Mouse (Mus musculus) megakaryocyte progenitor cell, adult 5-6 weeks (primary cell): ENCODE measurements at regions not wholly inside any gene's neighbourhood (a gene's known extent, or its start where the extent isn't known, plus 50 kb on each side); places are given as distances from the start of the nearest gene placed in this dataset.

Source experiments
- ATAC-seq: replicated peaks from 2 replicates; pipeline ENCODE4 v1.8.0; 2016; ENCODE audit warnings: mild to moderate bottlenecking, moderate TSS enrichment, inconsistent platforms; ENCODE audit not compliant: poor library complexity

DNA sequence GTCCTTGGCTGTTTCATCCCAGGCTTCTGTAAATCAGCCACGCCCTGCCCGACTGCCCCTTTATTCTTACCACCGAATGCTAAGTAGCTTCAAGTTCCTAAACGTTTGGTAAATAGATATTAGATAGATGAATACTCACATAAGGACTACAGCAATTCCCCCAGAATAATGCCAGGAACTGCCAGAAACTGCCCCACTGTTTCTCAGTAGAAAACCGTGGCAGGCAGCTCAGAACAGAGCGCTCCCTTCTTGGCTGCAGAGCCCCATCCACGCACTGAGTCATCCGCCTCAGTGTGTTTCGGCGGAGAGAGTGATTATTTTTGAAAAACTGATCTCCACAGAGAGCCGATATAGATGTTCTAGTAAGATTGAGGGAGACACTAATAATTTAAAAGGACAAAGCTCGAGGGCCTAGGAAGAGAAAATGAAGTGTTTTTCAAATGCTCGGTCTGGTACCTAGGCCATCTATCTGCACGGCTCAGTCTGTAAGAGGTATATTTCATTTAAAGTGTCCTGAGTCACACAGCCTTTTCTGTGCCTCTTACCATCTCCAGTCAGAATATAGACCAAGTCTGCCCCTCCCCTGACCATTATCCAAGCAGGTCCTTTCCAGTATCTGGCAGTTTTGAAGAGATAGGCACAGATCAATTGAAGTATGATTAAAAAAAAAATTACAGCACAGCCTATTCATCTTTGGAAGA is 94.4 kb upstream of the Gm47985 start:
- no peak for ATAC-seq

DNA sequence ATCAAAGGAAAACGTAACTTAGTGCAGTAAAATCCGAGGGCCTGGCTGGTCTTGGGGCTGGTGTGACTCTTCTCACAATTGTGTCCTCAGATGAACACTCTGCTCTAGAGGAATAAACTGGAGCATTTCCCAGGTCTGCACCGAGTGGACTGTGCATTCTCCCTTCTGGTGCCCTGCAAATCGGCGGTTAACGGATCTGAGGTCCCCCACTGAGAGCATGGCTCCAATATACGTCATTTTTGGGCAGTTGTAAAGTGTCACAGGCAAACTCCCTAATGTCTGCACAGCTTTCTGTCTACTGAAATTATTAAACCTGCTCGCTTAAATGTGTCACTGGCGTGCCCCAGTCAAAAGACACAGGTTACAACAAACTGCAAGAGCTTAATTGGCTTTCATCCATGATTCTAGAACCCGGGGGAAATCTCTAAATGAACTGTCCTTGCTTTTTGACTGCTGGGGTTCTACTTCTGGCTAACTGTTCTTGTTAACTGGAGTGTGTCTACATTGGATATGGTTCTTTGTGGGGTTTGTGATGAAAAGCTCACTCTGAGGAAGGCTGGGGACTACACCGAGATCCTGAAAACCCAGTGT is 93.7 kb upstream of the Gm47985 start:
- no peak for ATAC-seq

DNA sequence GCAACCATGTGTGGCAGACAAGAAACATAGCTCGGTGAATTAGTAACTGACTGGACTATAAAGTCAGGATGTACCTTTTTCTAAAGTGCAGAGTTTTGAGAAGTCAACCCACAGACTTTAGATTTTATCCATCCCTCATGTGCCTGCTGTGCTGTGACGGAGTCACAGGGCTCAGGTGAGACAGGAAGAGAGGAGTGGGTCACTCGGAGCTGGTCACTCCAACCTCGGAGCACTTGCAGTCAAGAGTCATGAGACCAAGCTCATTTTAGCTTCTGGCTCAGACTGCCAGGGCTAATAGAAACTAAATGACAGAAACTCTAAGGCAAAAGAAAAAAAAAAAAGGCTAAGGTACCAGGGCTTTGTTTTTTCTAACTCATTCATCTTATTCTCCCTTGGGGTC is 90.3 kb upstream of the Gm47985 start:
- ATAC-seq: no peak

DNA sequence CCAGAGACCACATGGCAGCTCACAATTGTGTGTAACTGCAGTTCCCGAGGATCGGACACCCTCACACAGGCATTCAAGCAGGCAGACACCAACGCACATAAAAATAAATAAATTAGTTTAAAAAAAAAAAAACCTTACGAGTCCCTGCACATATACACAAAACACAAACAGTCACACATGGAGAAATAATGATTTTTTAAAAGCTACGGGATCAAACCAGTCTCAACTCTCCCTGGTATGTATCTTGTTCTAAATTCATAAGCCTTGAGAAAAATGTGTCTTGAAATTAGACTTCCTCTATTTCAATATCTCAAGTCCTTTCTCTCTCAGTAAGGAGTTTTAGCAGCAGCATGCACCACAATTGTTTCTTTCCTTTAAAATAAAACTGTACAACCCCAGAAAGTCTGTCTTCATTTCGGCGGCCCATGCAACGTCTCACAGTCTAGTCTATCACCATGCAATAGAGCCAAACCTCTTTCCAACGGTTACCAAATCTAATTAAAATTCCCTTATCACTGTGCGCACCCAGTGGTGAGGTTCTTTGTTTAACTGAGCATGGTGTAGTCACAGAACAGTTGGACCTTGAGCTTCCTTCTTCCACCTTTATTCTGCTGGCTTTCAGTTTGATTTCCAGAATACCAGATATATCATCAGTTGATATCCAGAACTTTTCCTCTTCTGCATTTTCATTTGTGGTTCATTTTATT is 86.8 kb upstream of the Gm47985 start:
- peak; percentile 81 for ATAC-seq

DNA sequence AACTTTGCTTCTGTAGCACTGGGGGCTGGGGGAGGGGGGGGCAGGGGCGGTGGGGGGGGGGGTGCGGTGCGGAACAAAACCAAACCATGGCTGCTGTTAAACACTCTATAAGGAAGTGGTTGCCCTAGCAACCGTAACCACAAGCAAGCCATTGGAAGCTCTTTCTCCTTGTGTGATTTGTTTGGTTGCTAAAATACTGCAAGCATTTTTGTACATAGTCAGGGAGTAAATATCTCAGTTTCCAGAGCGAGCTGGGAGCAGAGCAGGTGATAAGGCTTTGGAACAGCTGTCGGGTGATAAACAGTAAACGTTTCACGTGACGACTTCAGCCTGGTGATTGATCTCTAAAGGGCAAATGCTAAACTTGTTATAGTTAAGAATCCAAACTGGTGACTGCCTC is 86.3 kb upstream of the Gm47985 start:
- peak; percentile 84 for ATAC-seq

DNA sequence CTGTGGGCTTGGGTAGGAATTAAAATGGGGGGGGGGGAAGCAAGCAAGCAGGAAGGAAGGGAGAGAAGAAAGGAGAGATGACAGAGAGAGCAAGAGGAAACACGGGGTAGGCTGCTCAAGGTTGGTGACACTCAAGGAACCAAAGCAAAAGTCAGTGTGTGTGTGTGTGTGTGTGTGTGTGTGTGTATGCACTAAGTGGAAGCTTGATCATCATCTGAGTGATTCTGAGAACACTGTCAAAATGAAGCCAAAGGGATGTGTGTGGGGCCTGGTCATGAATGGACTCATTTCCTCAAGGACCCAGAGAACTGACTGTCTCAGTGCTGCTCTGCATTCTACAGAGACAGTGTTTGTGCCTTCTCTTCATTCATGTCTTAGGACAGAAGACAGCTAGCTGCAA is 84.8 kb upstream of the Gm47985 start:
- ATAC-seq: no peak

DNA sequence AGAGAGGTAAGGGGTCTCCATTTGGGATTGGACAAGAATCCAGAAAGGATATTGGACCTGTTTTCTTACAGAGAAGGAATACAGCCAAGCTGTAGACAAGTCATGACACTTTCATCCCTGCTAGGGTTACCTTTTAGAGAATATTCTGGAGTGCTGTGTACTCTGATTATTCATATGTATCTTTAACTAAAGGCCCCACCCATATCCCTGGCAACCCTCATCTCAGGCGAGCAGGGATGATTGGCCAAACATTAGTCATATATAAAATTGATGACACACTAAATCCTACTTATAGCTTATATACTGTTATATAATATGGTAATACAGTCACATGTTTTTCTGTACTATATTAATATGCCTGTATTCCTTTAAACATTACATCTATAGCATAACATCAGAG is 83.6 kb upstream of the Gm47985 start:
- no peak for ATAC-seq

DNA sequence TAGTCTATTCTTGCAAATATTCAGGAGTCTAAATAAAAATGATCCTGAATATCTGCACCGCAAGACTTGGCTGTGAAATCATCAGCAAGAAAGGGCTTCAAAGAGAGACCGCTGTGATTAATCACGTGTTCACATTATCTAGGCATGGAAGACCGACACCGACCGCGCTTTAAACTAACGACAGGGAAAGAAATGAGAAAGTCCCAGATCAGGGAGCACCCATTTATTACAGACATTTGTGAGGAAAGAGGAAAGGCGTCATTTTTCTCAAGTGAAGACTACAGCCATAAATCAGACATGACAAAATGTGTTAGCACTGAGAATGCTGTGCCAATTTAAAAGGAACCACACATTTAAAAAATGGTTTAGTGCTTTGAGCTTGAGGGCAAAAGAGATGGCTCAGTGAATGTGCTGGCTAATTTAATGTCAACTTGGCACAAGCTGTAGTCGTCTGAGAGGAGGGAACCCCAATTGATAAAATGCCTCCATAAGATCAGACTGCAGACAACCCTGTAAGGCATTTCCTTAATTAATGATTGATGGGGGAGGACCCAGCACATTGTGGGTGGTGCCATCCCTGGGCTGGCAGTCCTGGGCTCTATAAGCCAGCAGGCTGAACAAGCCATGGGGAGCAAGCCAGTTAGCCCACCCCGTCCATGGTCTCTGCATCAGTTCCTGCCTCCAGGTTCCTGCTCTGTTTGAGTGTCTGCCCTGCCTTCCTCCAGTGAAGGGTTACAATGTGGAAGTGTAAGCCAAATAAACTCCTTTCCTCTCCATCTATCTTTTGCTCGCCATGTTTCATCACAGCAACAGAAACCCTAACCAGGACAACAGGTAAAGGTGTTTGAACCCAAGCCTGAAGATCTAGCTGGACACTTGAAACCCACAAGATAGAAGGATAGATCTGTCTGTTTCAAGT is 81.5 kb upstream of the Gm47985 start:
- no peak for ATAC-seq

DNA sequence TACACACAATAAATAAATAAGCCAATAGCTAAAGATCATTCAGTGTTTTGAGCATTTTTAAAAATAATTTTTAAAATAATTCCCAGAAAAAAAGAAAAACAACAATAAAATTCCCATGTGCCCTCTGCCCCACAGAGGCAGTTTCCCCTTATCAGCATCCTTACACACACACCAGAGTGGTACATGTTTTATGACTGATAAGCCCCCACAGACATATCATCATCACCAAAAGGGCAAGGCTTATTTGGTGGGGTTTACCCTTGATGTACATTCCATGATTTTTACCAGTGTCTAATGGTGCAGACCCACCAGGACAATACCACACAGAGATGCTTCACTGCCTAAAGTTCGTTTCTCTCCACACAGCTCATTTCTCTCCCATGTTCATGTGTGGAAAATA is 80.8 kb upstream of the Gm47985 start:
- ATAC-seq: peak; percentile 60

DNA sequence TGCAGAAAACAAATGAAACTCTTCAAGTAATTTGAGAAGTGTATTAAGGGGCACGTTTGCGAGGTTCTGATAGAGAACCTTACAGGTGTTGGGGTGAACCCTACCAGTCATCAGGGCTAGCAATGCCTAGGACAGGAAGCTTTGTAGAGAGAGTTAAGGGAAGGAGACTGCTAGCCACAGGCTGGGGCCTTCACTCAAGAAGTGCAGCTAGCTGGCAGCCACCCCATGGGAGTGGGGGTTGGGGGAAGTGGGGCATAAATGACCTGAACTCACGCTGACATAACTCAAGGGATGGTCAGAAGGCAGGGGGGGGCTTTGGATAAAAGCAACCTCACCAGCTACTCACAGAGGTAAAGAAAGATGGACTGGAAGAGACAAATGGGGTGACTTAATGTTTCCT is 80.3 kb upstream of the Gm47985 start:
- no peak for ATAC-seq

DNA sequence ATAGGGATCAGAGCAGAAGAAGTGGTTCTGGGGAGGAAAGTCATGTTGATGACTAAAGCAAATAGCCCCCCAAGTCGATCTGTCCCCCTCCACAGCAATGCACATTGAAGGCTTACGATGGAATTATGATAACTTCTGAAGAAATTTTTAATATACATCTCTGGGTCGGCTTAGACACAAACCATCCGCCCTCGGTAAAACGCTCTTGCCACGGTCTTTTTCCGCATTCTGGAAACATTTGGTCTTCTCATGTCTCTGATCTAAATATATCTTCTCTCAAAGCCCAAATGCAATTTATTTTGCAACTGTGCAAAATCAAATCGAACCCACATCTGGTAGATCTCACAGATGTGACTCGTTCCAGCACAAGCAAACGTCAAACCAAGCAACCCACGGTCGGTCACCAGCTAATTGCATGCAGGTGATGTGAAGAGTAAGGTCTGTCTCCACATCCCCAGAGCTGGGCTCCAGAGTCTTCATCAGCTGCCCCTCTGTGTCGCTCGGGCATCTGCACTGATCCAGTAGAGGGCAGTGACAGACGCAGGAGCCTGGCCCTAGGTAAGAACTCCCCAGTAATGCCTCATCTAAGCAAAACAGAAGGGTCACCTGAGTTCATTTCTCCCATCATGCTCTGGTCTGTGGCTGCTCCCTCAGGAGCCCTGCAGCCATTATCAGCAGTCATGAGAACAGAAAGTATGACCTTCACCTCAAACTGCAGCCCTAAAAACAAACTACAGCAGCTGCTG is 79.5 kb upstream of the Gm47985 start:
- peak; percentile 22; the same call in 1 of the 2 replicates for ATAC-seq

DNA sequence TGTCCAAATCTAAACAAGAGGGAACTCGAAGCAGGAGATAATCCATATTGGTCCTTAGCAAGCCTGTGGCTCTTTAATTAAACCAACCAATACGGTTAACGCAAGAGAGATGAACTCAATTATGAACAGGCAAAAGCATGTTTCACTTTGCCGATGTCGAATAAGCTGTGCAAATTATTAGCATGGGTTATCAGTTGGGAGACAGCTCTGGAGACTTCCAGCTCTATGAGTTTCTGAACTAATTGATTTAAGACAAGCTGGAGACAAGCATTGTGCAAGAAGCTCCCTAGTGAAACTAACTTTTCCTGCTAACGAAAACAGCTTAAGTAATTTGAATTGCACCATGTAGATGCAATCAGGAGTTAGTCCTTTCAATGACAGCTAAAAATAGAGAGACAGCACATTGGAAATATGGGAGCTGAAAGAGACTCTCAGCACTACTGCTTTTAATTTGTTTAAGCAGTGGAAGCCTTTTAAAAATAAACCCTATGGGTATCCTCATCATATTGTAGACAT is 78.8 kb upstream of the Gm47985 start:
- peak; percentile 32; the same call in 1 of the 2 replicates for ATAC-seq

DNA sequence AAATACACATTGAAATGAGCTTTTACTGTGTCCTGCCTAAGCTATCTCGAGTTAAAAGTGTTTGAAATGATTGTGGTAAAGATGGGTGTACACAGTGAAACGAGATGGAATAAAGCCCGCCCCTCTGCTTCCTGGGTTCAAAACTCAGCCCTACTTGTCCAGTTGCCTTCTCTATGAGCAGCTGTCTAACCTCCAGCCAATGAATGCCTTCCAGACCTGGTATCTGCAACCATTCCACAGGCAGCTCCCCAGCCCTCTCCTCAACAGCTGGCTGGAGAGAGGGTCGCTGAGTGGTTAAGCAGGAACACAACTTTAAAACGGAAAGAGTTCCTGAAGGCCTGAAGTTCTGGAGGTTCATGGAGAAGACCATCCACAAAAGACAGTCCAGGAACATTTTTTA is 78.0 kb upstream of the Gm47985 start:
- no peak for ATAC-seq

DNA sequence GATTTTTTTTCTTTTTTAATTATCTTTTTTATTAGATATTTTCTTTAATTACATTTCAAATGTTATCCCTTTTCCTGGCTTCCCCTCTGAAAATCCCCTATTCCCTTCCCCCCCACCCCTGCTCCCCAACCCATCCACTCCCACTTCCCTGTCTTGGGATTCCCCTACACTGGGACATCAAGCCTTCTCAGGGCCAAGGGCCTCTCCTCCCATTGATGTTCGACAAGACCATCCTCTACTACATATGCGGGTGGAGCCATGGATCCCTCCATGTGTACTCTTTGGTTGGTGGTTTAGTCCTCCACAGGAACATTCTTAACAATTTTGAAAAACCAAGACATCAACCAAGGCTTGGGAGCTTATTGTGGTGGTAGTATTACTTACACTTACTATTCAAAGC is 77.5 kb upstream of the Gm47985 start:
- no peak for ATAC-seq

DNA sequence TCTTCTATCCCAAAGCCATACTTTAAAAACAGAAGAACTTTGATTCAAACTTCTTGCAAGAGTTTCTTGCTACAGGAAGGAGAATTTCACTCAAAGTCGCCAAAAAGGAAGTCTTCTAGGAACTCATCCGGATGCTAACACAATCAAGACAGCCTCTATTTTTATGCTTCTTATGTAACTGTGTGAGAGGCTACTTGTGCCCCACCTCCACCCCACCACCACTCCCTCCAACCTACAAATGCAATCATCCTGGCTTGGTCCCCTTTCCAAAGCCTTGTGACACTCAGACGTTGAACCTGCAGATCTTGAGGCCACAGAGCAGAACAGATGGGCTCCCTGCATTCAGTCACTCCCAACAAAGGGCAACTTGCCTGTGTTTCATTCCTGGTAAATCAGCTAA is 77.1 kb upstream of the Gm47985 start:
- peak; percentile 77 for ATAC-seq

DNA sequence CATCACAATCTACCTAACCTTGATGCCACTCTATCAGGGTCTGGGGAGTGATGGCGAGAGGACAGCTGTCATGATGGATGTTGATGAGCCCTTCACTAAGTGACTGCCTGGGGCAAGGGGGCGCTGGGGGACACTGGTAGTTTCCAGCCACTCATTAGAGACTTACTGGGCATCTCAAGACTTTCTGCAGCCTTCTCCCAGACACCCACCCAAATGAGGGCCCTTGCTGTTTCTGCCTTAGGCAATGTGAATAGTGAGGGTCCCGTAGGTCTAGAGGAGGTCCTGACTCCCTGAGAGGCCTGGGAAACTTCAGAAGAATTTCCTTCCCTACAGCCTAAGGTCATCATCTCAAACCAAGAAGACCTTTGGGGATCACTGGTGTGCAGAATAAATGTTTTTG is 74.9 kb upstream of the Gm47985 start:
- no peak for ATAC-seq

DNA sequence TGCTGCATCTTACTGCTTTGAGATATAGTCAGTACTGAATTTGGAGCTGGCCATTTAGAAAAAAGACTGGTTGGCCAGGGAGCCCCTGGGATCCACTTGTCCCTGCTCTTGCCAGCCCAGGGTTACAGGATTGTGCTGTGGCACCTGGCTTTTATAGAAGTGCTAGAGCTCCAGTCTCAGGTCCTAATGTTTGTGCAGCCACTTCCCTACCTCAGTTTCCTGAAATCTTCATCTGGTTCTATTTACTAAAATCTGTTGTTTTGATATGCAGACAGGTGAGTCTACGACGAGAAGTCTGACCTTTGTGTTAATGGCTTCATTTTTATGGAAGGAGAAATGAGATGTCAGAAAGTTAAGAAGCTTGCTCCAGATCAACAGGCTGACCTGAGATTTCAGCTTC is 73.0 kb upstream of the Gm47985 start:
- ATAC-seq: no peak

DNA sequence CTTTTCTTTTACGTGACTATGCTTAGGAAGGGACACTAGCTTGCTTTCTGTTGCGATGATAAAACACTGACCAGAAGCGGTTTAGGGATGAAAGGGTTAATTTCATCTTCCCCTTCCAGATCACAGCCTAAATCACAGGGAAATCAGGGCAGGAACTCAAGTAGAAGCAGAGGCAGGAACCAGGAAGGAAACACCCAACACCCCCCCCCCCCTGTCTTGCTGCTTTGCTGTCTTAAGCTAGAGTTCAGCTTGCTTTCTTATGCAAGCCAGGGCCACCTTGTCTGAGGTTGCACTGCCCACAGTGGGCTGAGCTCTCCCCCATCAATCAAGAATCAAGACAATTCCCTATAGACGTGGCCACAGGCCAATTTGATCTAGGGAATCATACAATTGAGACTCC is 71.9 kb upstream of the Gm47985 start:
- ATAC-seq: peak; percentile 38; the same call in 1 of the 2 replicates

DNA sequence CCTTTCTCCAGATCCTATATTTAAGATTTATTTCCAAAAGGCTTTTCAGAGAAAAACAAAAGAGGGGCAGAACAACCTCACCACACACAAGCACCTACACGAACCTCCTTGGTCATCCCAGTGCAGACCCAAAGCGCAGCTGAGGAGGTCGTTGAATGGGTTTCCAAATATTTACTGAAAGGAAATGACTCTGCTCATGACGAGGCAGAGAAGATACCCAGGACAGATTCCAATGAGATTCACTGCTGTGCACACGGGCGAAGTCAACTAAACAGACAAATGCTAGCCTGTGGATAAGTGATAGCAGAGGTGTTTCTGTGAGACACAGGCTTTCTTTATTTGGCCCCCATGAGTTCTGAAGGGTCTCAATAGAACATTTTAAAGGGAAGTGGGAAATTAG is 70.7 kb upstream of the Gm47985 start:
- no peak for ATAC-seq

DNA sequence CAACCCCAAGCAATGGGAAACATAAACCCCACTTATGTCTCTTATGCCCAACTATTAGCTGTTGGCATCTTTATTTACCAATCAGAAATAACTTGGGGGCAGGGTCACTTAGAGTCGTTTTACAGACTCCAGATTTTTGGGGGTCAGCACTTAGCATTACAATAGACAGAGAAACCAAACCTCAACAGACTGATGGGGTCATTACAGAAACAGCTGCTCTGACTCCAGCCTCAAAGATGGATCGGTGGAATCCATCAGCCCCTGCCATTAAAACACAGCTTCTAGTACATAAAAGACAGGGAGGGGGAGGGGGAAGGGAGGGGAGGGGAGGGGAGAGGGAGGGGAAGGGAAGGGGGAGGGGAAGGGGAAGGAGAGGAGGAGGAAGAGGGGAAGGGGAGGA is 69.9 kb upstream of the Gm47985 start:
- no peak for ATAC-seq
